Mouse (Mus musculus): ENCODE measurements at regions not wholly inside any gene's neighbourhood (a gene's known extent, or its start where the extent isn't known, plus 50 kb on each side); places are given as distances from the start of the nearest gene placed in this dataset.
A peak's percentile ranks its signal among the peaks of the same experiment; 100 is the strongest.

GRCm38 (mm10) chr6:145310601-145311000, 60.6 kb upstream of the Kras start:
- no peak for DNase-seq

DNA sequence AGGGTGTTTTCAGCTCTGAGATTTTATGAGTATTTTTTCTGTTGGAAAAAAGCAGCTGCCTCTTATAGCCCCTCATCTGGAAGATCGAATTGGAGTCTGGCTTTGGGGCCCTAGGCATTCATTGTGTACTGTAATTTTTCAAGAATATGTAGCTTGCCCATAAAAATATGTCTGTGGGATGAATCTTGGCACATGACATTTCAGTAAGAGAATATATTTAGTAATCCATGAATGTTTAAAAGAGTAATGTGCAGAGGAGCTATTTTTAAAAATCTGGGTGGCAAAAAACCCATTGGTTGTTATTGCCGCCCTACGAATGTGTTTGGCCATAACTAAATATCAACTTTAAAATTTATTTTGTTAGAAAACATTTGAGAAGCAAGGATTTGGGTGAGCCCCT, 59.0 kb upstream of the Kras start:
- DNase-seq: no peak

DNA sequence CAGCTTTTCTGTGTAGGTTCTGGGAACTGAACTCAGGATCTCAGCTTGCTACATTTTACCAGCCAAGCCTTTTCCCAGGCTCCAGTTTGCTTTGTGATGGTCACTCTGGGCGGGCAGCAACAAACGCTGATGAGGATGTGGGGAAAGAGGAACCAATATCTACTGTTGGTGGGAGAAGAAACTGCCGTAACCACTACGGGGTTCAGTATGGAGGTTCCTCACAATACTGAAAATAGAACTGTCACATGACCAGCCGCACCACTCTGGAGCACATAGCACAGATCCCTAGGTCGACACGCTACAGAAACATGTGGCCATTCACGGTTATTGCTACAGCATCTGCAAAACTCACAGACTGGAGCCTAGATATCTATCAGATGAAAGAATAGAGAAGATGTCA, 57.2 kb upstream of the Kras start:
- no peak for DNase-seq

GRCm38 (mm10) chr6:145306331-145307124, 56.5 kb upstream of the Kras start:
- DNase-seq: peak; percentile 31 to 39

- no peak for DNase-seq
Measured at GRCm38 (mm10) chr6:145305669-145306068, 55.6 kb upstream of the Kras start.

DNA sequence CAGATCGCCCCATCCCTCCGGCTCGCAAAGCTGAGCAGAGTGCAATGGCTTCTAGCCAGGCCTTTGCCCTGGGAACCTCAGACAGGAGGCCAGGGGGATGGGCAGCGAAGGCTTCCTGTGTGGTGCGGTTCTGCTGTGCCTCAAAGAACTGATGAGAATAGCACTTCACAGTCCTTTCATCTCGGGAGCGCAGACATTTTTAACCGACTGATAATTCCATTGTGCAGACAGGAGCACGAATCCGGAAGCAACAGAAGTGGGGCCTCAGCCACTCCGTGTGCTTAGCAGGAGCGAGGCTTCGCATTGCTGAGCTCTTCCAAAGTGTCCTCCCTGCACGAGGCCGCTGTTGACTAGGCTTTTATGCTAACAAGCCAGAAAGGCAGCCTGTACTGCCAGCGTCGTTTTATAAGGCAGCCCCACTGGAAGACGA, 53.6 kb upstream of the Kras start:
- peak; percentile 55 to 64 for DNase-seq

- peak in 1 of 2 experiments; percentile 20 for DNase-seq
Measured at GRCm38 (mm10) chr6:145302907-145303640, 53.0 kb upstream of the Kras start.

GRCm38 (mm10) chr6:145302105-145302504, 52.1 kb upstream of the Kras start:
- no peak for DNase-seq

DNA sequence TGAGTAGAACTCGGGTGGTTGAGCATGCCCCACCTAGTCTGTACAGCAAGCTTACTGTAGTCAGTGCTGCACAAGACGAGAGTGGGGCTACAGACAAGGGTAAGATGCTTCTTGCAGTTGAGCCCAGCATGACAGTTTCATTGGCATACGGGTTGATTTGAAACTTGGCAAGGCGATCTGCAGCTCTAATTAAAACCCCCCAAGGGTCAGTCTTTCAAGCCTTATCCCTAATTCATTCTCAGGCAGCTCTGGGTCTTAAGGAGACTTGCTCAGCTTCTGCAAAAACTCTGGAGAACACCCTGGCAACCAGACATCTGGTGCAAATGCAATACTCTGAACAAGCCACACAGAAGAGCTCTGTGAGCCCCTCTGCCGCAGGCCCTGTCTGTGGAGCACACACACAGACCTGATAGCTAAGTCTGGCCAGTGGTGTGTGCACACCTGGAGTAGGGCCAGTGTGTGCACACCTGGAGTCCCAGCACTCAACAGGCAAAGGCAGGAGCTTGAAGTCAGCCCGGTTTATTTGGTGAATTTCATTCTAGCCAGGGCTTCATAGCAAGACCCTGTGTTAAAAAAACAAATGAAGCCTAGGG, 50.3 kb upstream of the Kras start:
- DNase-seq: no peak

Measured in kidney, postnatal 4 days (tissue).